Mouse (Mus musculus): ENCODE measurements around the gene Gm43720.

GRCm38 (mm10) chr5:138260834-138261233 is 18.9 kb downstream of the Gm43720 start:
- TF ChIP-seq CTCF (IDR thresholded peaks at IDR 0.05; ENCODE audit: borderline replicate concordance, control insufficient read depth, extremely low read depth, insufficient read depth, low read length, poor library complexity) (no peak), POLR2A (IDR thresholded peaks at IDR 0.05; ENCODE audit: control insufficient read depth, extremely low read depth, insufficient read depth, low read length, poor library complexity) (no peak)
